Mouse (Mus musculus) adrenal gland, postnatal 4 days (tissue): Measurements from ENCODE around the gene Cep57l1. TPM values are rescaled to one million over a fixed set of nuclear protein-coding genes. Genes with fewer than 3 reads are reported as not detected.

ENCODE experiments used
- DNase-seq, 2 experiments: peaks; one replicate each; pipeline ENCODE4 v3.0.0; 2021 to 2022; ENCODE audit warnings: low spot score in 2 of 2, mixed read lengths in 2 of 2
- total RNA-seq, 2 experiments: library from RNA; stranded (reverse); gene quantifications; 2 replicates each; pipeline ENCODE4 v1.2.3; 2021

Gene Cep57l1
- total RNA-seq, 2 experiments from 2014 or later: 16.6 to 18.2 TPM

DNA sequence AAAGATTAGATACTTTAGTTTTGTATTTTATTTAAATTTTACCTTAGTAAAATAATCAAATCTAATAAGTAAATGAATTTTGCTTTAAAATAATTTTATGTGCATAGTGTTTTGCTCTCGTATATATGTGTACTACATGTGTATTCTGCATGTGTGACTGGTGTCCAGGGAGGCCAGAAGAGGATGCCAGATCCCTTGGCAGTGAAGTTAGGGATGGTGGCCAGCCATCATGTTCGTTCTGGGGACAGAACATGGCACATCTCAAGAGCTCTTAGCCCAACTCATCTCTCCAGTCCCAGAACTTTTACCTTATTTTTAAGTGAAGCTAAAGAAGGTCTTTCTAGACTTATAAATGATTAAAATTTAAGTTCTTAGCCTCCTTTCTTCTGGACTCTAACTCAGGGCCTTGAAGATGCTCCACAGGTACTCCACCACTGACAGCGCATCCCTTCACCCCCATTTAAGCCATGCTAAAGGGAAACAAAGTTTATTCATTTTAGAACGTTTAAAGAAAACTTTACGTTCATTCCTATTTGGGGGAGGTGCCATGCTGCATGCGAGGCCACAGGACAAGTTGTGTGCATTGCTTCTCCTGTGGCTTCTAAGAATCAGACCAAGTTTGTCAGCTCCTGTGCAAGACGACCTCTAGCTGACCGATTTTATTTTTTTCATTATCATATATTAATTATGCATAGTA is 8.5 kb upstream of the Cep57l1 start:
- DNase-seq: no peak

DNA sequence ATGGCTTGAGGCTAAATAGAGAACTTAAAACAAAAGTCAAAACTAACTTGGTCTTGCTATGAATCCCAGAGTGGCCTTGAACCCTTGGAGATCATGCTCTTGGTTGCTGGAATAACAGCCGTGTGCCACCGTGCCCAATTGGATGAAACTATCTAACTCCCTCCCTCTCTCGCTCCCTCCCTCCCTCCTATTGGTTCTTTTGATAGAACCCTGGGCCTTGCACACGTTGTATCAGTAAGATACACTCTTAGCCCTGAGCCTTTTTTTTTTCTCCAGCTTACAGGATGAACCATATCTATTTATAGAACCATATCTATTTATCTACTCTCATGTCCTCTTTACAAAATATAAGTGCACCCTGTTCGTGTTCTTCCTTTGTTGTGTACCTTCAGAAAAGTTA is 6.8 kb upstream of the Cep57l1 start:
- DNase-seq: no peak

DNA sequence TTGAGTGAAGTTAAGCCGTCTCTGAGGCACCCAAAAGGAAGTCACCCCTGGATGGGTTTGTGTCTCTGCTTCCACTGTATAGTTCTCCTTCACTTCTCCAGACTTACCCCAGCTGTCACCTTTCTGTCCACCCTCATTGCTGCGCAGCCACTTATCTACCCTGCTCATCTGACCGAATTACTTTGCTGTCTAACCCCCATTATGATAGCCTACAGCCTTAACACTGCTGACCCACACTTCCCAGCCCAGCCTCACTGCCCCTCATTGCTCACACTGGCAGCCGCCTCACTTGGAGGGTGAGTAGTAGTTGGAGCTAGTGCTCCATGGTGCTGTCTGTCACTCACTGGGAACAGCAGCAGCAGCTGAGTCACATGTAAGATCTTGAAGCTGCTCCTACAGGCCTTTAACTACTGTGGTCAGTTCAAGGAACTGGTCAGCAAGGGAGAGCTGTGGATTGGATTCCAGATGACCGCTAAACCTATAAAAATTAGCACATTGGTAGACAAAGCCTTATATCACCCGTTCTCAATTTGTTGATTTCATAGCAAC is 4.7 kb upstream of the Cep57l1 start:
- DNase-seq: no peak

DNA sequence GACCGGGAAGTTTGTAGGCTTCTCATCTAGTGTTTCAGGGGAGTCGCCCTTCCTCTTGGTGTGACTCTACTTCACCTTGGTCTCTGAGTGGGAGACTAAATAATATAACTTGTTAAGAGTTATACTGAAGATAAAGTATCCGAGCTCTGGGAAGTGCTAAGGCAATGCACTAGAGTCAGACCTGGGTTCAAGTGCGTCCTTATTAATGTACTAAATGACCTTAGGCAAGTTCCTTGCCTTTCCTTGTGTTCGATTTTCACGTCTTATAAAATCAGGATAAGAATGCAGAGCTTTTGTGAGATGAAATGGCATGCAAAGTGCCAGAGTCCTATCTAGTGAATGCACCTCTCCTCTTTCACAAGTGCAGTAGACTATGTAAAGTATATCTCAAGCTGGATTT is 2.9 kb upstream of the Cep57l1 start:
- no peak for DNase-seq

DNA sequence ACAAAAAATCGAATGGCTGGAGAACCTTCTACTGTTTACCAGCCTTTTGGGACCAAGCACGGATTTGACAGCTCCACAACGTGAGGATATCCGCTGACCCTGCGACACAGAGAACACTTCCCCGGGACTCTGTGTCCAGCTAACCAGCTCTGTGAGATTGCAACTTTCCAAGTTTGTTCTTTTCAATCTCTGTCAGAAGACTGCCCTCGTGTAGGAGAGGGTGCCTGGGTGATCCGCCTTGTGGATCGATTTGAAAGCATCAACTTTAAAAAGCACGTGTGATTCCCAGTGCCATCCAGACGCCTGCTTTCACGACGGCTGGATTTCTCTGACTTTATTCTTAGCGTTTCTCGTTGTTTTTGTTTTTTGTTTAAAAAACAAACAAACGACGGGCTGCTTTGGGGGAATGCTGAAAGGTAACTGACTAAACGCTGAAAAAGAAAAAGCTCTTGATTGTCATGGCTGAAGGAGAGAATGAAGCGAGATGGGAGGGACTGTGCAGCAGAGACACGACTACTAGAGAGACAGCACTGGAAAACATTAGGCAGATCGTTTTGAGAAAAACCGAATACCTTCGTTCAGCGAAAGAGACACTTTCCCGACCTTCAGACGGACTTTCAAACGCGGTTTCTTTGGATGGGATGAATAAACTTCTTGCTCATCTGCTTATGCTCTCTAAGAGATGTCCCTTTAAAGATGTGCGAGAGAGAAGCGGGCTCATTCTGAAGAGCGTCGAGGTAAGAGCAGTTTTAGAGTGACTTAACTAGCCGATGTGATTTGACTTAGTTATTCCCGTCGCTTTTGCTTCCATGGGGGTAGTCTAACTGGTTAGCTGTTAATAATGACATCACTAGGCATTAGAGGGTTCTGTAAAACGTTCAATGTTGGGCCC is 1.1 kb upstream of the Cep57l1 start:
- no peak for DNase-seq

DNA sequence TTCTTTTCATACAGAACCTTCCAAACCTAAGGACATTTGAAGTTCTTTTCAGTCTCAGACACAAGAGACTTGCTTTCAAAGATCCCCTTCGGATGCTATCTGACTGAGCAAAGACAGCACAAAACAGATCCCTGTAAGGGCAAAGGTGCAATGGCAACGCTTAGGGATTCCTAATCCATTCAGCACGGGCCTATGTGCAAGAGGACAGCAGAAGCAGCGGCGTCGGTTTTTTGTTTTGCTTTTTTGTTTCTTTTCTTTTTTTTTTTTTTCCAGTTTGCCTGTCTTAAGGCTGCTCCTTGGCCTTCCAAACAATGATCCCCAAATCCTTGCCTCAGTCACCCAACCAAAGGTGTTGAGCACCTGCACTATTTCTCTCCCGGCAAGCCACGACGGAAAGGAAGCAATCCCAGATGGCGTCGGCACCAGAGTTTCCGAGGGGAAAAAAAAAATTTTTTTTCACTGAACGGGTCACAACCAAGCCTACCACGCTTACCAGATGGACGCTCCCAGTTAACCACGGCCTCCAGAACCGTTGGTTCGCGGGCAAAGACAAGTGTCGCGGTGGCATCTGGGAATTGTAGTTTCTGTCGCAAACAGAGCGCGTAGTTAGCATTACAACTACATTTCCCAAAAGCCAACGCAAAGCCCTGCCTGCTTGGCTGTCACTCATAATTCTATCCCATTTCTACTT is 446 bp downstream of the Cep57l1 start:
- DNase-seq: peak; percentile 51 to 59

DNA sequence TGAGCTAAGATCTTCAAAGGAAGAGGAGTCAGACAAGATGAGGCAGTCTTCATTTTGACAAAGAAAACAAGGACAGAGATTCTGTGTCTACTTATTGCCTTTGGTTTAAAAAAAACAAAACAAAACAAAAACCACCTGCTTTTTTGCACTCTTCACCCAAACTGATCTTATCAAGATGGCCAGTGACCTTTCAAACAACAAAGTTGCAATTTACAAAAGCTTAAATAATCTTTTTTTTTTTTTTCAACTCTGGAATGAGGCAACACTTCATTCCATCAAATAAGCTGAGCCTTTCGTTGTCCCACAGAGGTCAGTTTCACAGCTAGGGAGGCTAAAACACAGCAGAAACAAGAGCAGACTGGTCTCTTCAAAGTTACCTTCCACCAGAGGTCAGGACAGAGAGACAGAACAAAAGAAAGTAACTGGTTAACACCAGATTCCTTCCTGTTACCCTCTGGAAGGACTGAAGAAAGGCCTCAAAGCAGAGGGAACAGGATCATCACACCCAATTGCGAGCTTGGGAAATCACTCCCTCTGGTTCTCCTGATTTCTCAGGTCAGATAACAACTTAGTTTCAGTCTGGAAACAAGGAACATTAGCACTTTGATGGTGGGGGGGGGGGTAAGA is 3.8 kb downstream of the Cep57l1 start:
- DNase-seq: no peak

DNA sequence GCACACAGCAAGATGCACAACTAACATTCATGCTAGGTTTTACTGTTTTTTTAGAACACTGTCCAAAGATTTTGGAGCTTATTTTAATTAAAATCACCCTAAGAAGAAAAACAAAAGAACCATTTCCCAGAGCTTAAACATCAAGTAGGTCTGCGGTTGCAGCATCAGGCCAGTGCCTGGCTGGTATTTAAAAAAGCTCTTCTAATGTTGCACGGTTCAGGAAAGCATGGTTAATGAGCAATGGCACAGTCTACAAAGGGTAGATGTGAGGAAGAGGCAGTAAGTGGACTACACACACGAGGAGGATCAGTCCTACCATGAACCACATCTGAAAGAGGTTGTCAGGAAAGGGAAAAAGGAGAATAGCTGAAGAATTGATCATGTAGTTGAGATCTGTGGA is 5.0 kb downstream of the Cep57l1 start:
- no peak for DNase-seq

DNA sequence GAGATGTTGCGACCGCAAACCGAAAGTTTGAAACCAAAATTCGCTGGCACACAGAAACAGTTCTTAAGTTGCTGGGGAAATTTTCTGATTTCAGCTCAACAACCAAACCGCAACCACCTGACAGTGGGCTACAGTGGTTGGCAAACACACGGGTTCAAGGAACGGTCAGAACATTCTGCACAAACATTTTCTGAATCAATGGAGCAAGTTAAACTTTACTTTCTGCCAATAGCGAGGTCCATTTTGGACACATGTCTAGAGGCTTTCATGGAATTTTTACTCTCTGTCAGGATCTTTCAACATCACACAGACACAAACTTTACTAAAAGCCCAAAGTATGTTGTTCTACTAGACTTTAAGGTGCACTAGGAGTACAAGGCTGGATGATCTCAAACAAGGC is 6.2 kb downstream of the Cep57l1 start:
- no peak for DNase-seq

DNA sequence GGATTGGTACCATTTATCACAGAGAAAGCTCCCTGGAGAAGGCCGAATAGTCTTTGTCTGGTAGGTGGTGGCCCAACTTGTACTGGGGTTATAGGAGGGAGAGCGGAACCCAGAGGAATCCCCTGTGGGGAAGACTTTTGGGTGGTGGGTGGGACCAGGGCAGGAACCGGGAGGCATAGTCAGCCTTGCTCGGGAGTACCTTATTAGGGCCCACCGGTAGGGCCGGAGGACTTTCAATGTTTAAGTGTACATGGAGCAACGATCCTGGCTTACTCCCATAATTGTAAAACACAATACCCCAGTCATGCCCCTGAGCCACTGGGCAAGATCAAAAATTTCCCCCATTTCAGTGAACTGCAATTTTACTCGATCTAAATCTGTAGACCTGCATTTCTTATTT is 12.4 kb downstream of the Cep57l1 start:
- DNase-seq: no peak

DNA sequence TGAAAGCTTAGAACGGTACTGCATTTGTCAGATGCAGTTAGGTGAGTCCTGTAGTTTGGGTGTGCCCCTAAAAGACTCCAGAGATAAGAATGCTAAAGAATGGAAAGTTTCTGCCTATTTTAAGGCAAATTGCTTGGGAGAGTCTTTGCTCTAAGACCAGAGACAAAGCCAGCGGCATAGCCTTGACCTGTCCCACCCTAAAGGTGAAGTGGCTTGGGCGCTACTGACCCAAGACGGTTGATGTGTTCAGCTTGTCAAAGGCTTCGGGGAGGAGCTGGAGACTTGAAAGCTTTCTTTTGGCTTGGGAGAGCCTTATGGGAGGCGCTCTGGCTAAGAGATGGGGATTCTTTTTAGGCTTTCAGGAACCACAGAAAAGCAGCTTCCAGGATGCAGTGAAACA is 17.3 kb downstream of the Cep57l1 start:
- DNase-seq: no peak

DNA sequence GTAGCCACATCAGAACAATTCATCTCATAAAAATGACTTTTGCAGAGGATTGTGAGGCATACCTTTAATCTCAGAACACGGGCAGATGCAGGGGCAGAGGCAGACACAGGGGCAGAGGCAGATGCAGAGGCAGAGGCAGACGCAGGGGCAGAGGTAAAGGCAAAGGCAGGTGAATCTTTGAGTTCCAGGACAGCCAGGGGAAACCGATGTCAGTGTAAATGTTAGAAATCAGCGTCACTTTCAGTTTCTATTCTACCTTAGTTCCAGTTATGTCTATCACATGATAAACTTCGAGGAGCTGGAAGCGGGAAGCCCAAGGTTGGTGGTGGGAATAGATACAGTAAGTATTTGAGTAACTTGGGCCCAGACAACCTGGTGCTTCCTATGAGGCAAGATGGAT is 42.4 kb downstream of the Cep57l1 start:
- DNase-seq: no peak

DNA sequence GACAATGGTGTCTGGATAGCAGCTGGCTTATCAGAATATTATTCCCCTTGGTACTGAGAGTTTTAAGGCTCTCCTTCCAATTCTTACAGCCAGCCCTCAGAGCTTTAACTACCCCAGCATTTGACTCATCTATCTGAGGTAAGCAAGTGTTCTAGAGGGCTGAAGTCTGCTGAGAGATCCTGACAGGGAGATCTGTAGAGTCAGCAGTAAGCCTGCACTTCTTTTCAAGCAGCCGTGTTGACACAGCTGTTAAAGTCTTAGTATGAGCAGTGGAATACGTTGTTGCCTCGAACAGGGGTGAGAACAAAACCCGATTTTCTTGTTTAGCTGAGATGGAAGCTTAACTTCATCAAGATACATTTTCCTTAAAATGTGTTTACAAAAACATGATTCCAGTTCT is 43.4 kb downstream of the Cep57l1 start:
- DNase-seq: no peak

DNA sequence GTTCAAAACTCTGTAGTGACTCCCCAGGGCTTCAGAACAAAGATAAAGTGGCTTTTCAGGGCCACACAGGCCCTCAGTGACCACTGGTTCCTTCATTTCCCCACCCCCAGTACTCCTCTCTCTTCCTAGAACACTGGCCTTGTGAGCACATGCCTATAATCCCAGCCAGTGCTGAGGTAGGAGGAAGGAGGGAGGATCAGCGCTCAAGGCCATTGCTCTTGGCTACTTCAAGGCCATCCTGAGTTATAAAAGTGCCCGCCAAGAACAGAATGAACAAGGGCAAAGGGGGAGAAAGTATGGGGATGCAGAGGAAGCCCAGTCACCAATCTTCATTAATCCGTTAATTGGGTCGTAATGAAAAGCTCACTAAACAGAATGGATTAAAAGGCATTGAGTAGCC is 44.1 kb downstream of the Cep57l1 start:
- DNase-seq: no peak

DNA sequence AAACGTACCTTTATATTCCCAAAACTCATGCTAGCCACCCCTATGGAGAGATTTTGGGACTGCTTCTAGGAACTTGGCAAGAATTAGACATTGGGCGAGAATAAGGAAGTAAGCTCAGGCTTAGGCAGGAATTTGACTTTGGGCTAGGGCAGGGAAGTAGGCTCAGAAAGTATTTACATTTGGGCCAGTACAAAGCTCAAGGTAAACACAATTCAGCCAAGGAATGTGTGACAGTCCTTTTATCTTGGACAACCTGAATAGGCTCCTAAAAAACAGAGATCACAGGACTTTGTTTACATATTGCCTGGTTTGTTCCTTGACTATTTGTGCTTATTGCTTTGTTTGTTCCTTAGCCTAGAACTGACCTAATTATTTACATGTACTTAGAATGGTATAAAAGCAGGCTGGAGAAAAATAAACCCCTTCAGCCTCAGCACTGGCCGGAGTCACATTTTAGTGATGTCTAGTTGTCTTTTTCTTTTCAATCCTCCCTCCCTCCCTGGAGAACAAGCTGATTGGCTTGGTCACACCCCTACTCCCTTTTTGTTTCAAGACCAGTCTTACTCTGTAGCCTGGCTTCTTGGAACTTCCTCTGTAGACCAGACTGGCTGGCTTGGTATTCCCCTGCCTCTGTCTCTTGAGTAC is 45.8 kb downstream of the Cep57l1 start:
- no peak for DNase-seq

DNA sequence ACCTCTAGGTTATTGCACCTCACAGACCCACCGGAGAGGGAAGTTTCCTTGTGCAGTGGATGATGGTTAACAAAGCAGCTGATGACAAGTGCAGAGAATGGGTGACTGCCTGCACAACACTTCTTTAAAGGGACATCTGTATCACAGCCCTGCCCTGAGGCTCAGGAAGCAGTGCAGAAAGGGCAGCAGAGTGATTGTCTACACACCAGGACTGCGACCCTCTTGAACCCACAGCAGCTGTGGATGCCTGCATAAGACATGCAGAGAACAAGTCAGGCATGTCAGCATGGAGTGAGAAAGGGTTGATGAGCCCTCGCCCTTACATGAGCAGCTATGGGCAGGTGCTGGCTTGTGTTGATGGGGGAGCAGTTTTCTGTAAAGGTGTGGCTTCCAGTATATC is 48.8 kb downstream of the Cep57l1 start:
- no peak for DNase-seq

DNA sequence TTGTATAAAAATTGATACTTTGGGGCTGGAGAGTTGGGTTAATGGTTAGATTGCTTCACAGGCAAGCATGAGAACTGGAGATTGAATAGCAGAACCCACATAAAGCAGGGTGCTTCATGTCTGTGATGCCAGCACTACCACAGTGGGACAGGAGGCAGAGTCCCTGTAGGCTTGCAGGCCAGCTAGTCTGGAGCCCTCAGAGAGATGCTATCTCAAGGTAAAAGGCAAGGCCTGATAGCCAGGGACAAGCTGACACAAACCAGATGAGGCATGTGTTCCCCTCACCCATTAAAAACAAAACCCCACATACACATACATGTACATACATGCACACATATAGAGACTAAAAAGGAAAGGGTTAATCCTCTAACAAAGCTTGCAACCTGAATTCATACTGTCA is 51.6 kb downstream of the Cep57l1 start:
- no peak for DNase-seq

DNA sequence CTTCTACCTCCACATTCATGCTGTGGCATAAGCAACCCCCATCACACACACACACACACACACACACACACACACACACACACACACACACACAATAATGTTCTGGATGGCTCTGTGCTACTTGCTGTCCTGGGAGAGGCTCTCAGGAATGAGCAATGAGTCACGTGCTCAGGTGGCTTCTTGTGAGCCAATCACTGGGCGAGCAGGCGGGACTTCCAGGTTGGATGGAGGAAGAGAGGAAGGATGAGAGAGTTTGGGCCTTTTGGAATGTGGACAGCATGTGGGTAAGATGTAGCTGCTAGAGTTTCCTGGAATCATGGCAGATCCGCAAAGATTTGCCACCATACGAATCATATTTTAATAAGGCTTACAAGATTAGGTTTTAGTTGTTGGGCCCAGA is 52.4 kb downstream of the Cep57l1 start:
- DNase-seq: no peak

DNA sequence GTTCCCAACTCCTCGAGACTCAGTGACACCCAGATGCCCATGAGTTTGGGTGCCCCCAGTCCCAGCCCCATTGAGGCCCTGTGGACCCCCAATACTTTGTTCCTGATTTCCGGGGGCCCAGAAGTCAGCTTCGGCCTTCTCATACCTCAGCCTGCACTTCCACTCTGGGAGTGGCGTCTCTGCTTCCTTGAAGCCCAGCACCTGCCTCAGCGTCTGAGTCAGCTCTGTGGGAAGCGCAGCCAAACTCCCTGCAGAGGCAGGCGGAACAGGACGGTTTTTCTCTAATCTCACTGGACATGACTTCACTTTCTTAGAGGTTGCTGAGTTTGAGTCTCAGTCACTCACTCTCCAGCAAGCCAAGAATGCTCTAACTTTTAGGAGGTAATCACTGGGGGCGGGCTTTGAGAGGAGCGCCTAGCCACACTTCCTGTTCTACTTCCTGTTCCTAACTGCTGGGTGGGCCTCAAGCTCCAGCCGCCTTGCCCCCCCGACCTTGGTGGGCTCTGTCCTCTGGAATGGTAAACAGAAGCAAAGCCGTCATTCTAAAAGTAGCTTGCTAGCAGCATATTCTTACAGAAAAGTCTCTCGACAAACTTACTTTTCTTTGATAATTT is 57.7 kb downstream of the Cep57l1 start:
- no peak for DNase-seq

DNA sequence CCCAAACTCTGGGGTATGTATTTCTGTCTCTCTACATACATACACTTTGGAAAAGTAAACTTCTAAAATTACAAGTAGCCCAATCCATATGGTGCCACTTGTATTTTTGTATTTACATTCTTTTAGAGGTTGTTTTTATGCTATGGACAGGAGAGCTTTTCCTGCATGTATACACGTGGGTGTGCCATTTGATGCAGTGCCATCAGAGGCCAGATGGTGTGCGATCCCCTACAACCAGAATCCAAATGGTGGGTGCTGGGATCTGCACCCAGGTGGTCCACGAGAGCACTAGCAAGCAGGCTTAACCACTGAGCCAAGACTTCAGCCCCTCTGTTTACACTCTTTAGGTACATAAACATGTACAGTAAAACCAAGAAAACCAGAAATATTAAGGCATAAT is 60.4 kb downstream of the Cep57l1 start:
- no peak for DNase-seq
